Mouse (Mus musculus) MEL (cell line): Measurements from ENCODE around the gene Camta2. TPM values are rescaled to one million over a fixed set of nuclear protein-coding genes. Genes with fewer than 3 reads are reported as not detected.
A peak's percentile ranks its signal among the peaks of the same experiment; 100 is the strongest.

Source experiments
- DNase-seq: peaks from one replicate; pipeline ENCODE4 v3.0.0; 2011; ENCODE audit warnings: low read depth, low spot score
- H3K27ac ChIP-seq: 2 replicates; pipeline ENCODE4 v1.5.1; 2012; ENCODE audit warnings: low read depth, mild to moderate bottlenecking, control low read depth, low read length, moderate library complexity; ENCODE audit not compliant: control insufficient read depth
- H3K27me3 ChIP-seq, 2 experiments: fragments of 150-350 bp in 1 of 2; sonication (generic) in 1 of 2; 2 replicates each; pipeline ENCODE4 v1.6.1; 2012; ENCODE audit warnings: low read length in 2 of 2, mild to moderate bottlenecking in 2 of 2, improper control_type of control experiment in 1 of 2, moderate library complexity in 1 of 2; ENCODE audit not compliant: insufficient read depth in 2 of 2, control insufficient read depth in 1 of 2
- H3K36me3 ChIP-seq, 2 experiments: 2 replicates each; pipeline ENCODE4 v1.6.1; 2012 to 2014; ENCODE audit warnings: low read length in 2 of 2, improper control_type of control experiment in 1 of 2, inconsistent platforms in 1 of 2, mild to moderate bottlenecking in 1 of 2; ENCODE audit not compliant: insufficient read depth in 2 of 2, control insufficient read depth in 1 of 2
- H3K4me1 ChIP-seq, 2 experiments: fragments of 150-350 bp in 1 of 2; sonication (generic) in 1 of 2; 2 replicates each; pipeline ENCODE4 v1.6.1; 2012; ENCODE audit warnings: low read length in 2 of 2, improper control_type of control experiment in 1 of 2, mild to moderate bottlenecking in 1 of 2; ENCODE audit not compliant: insufficient read depth in 2 of 2, control insufficient read depth in 1 of 2
- H3K4me3 ChIP-seq, 2 experiments: fragments of 150-350 bp in 1 of 2; sonication (generic) in 1 of 2; 2 replicates each; pipeline ENCODE4 v1.5.1; 2012; ENCODE audit warnings: low read depth in 2 of 2, low read length in 2 of 2, mild to moderate bottlenecking in 2 of 2, moderate library complexity in 2 of 2, control low read depth in 1 of 2, improper control_type of control experiment in 1 of 2; ENCODE audit not compliant: control insufficient read depth in 1 of 2, insufficient read depth in 1 of 2
- H3K79me2 ChIP-seq: 2 replicates; pipeline ENCODE4 v1.6.1; 2012; ENCODE audit warnings: mild to moderate bottlenecking, low read length, moderate library complexity; ENCODE audit not compliant: control insufficient read depth, poor library complexity, insufficient read depth
- H3K9ac ChIP-seq: 2 replicates; pipeline ENCODE4 v1.6.1; 2012; ENCODE audit warnings: low read depth, mild to moderate bottlenecking, control low read depth, low read length, moderate library complexity; ENCODE audit not compliant: control insufficient read depth, poor library complexity, severe bottlenecking
- H3K9me3 ChIP-seq: fragments of 150-350 bp; sonication (generic); replicated peaks from 2 replicates; pipeline ENCODE4 v1.6.1; 2012; ENCODE audit warnings: mild to moderate bottlenecking, low read length, improper control_type of control experiment, moderate library complexity; ENCODE audit not compliant: insufficient read depth
- CHD1 ChIP-seq: IDR thresholded peaks from 2 replicates; pipeline ENCODE4 v1.6.1; 2012; ENCODE audit warnings: low read depth, mild to moderate bottlenecking, inconsistent platforms, low read length, improper control_type of control experiment
- CTCF ChIP-seq, 3 experiments: IDR thresholded peaks in 2 of 3; conservative IDR thresholded peaks in 1 of 3; 2 replicates each; pipeline ENCODE4 v1.5.1; 2011 to 2012; ENCODE audit warnings: low read length in 3 of 3, low read depth in 2 of 3, mild to moderate bottlenecking in 2 of 3, improper control_type of control experiment in 1 of 3, inconsistent platforms in 1 of 3, mixed read lengths in 1 of 3, moderate library complexity in 1 of 3; ENCODE audit not compliant: control insufficient read depth in 1 of 3, insufficient read depth in 1 of 3, poor library complexity in 1 of 3, severe bottlenecking in 1 of 3
- E2F4 ChIP-seq: IDR thresholded peaks from 2 replicates; pipeline ENCODE4 v1.6.1; 2011; ENCODE audit warnings: low read depth, low read length, improper control_type of control experiment, borderline replicate concordance
- JUND ChIP-seq: IDR thresholded peaks from 2 replicates; pipeline ENCODE4 v1.6.1; 2011; ENCODE audit warnings: low read depth, mild to moderate bottlenecking, improper control_type of control experiment, low read length
- KAT2A ChIP-seq: conservative IDR thresholded peaks from 2 replicates; pipeline ENCODE4 v1.6.1; 2012; ENCODE audit warnings: low read depth, low read length, improper control_type of control experiment, inconsistent platforms
- MAX ChIP-seq: IDR thresholded peaks from 2 replicates; pipeline ENCODE4 v1.6.1; 2011; ENCODE audit warnings: low read length, improper control_type of control experiment
- MXI1 ChIP-seq: IDR thresholded peaks from 2 replicates; pipeline ENCODE4 v1.6.1; 2011; ENCODE audit warnings: mild to moderate bottlenecking, low read depth, low read length, improper control_type of control experiment
- MYB ChIP-seq: IDR thresholded peaks from 2 replicates; pipeline ENCODE4 v1.6.1; 2011; ENCODE audit warnings: mild to moderate bottlenecking, low read depth, low read length, improper control_type of control experiment
- MYC ChIP-seq: IDR thresholded peaks from 2 replicates; pipeline ENCODE4 v1.6.1; 2011; ENCODE audit warnings: low read depth, mild to moderate bottlenecking, low read length, improper control_type of control experiment, moderate library complexity
- NELFE ChIP-seq: IDR thresholded peaks from 2 replicates; pipeline ENCODE4 v1.6.1; 2011; ENCODE audit warnings: low read depth, low read length, improper control_type of control experiment
- POLR2A ChIP-seq, 2 experiments: IDR thresholded peaks; 2 replicates each; pipeline ENCODE4 v1.6.1; 2011 to 2012; ENCODE audit warnings: low read length in 2 of 2, mild to moderate bottlenecking in 2 of 2, control low read depth in 1 of 2, improper control_type of control experiment in 1 of 2, low read depth in 1 of 2, moderate library complexity in 1 of 2; ENCODE audit not compliant: control insufficient read depth in 1 of 2, insufficient read depth in 1 of 2, poor library complexity in 1 of 2
- POLR2AphosphoS2 ChIP-seq: IDR thresholded peaks from 2 replicates; pipeline ENCODE4 v1.6.1; 2011; ENCODE audit warnings: low read length, improper control_type of control experiment
- POLR2AphosphoS5 ChIP-seq: IDR thresholded peaks from 2 replicates; pipeline ENCODE4 v1.6.1; 2012; ENCODE audit warnings: low read depth, borderline replicate concordance, mild to moderate bottlenecking, inconsistent platforms, low read length, moderate library complexity, mixed read lengths
- RAD21 ChIP-seq: IDR thresholded peaks from 2 replicates; pipeline ENCODE4 v1.6.1; 2011; ENCODE audit warnings: mild to moderate bottlenecking, low read depth, low read length, improper control_type of control experiment
- SIN3A ChIP-seq: IDR thresholded peaks from 2 replicates; pipeline ENCODE4 v1.6.1; 2012; ENCODE audit warnings: low read length, improper control_type of control experiment, inconsistent platforms
- SMC3 ChIP-seq: IDR thresholded peaks from 2 replicates; pipeline ENCODE4 v1.6.1; 2011; ENCODE audit warnings: low read depth, low read length, improper control_type of control experiment
- TBP ChIP-seq: IDR thresholded peaks from 2 replicates; pipeline ENCODE4 v1.8.0; 2011; ENCODE audit warnings: low read depth, low read length, improper control_type of control experiment
- UBTF ChIP-seq: IDR thresholded peaks from 2 replicates; pipeline ENCODE4 v1.6.1; 2012; ENCODE audit warnings: low read depth, mild to moderate bottlenecking, inconsistent platforms, low read length, improper control_type of control experiment, moderate library complexity, borderline replicate concordance; ENCODE audit not compliant: insufficient read depth
- ZC3H11A ChIP-seq: IDR thresholded peaks from 2 replicates; pipeline ENCODE4 v1.6.1; 2012; ENCODE audit warnings: low read depth, mild to moderate bottlenecking, inconsistent platforms, low read length, improper control_type of control experiment
- ZNF384 ChIP-seq: IDR thresholded peaks from 2 replicates; pipeline ENCODE4 v1.6.1; 2012; ENCODE audit warnings: low read depth, mild to moderate bottlenecking, inconsistent platforms, low read length, improper control_type of control experiment
- polyA plus RNA-seq, 2 experiments: library from polyadenylated mRNA; stranded (reverse) in 1 of 2; unstranded in 1 of 2; fragments of >175 nt in 1 of 2; fragments of >200 nt in 1 of 2; gene quantifications; 2 replicates each; pipeline versions ENCODE4 v1.2.1 to v1.2.4; 2012; ENCODE audit warnings: low replicate concordance in 2 of 2, low read depth in 1 of 2; ENCODE audit not compliant: insufficient read length in 2 of 2, insufficient read depth in 1 of 2, missing spikeins in 1 of 2
- total RNA-seq: library from RNA; depleted of rRNA; stranded (reverse); fragments of 300-350 nt; gene quantifications from 2 replicates; pipeline ENCODE4 v1.2.3, GENCODE M21; 2012

Camta2 gene
- total and polyA plus RNA-seq, 3 experiments: 1.9 to 15.0 TPM; not detected in 1

DNA sequence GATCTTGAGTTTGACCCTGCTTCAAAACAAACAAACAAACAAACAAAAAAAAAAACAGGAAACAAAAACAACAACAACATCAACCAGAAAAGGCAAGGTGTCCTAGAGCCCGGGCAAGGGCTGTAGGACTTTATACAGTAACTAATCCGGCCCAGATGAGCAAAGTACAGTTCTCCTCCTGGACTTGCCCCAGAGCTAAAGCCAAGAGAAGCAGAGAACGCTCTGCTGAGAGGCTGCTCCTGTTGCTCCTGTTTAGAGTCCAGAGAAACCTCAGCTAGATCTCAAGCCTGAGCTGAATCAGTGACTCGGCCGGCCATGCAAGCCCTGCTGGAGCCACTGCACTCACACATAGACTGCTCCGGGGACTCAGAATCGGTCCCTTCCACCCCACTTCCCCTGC is 57.8 kb downstream of the Camta2 start:
- Histone ChIP-seq H3K79me2 (no peaks in the 10 kb centered on the region), H3K36me3 (peaks cover 0 to 2% of the 10 kb centered on the region in 2 experiments; a peak in 1 of 4 replicates), H3K27me3 (no peaks in the 10 kb centered on the region), H3K9ac (peak overlapping the region; percentile 63), H3K4me3 (peak overlapping the region; percentile 34 to 39; a peak in 3 of 4 replicates), H3K9me3 (no peaks in the 10 kb centered on the region), H3K27ac (no peak overlapping the region), H3K4me1 (peaks cover 0 to 8% of the 10 kb centered on the region in 2 experiments; a peak in 2 of 4 replicates)
- TF ChIP-seq NELFE (no peak), SMC3 (0 out of 2 replicates have a peak, but pooled peaks have one; percentile 19)
- DNase-seq: peak; percentile 67

DNA sequence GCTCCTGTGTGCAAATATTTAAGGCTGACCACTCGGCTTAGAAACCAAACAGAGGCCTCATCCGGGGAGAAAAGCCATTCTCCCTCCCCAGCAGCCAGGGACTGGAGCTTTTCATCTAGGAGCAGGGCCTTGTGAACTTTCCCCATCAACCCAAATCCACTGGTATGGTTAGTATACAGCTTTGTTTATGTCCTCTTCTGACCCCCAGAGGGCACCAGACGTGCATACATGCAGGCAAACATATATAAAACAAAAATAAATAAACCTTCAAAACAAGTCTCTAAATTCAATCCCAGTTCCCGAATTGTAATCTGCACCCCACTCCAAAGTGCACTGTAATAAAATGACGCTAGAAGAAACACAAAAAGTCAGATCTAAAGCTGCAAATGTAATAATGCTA is 58.3 kb downstream of the Camta2 start:
- no peak overlapping the region for H3K9ac ChIP-seq
- H3K27ac ChIP-seq: no peak overlapping the region
- H3K27me3 ChIP-seq: no peaks in the 10 kb centered on the region
- H3K4me1 ChIP-seq: peaks cover 0 to 8% of the 10 kb centered on the region in 2 experiments; a peak in 2 of 4 replicates
- DNase-seq: peak; percentile 87
- H3K36me3 ChIP-seq: peaks cover 0 to 2% of the 10 kb centered on the region in 2 experiments; a peak in 1 of 4 replicates
- H3K9me3 ChIP-seq: no peaks in the 10 kb centered on the region
- H3K4me3 ChIP-seq: peak overlapping the region in 1 of 2 experiments; percentile 34; a peak in 1 of 4 replicates
- H3K79me2 ChIP-seq: no peaks in the 10 kb centered on the region
- 0 out of 2 replicates have a peak, but pooled peaks have one; percentile 45 for TF ChIP-seq ZNF384
- TF ChIP-seq POLR2A (IDR thresholded peaks at IDR 0.05; ENCODE audit: control insufficient read depth in 1 of 2, insufficient read depth in 1 of 2, low read depth in 1 of 2, low read length in 2 of 2, poor library complexity in 1 of 2): no peak
- peak; percentile 98 for TF ChIP-seq ZC3H11A
- TF ChIP-seq SMC3: peak; percentile 99
- TF ChIP-seq POLR2AphosphoS2: no peak
- TF ChIP-seq MYC: 0 out of 2 replicates have a peak, but pooled peaks have one; percentile 43
- TF ChIP-seq TBP: no peak
- peak; percentile 64 for TF ChIP-seq SIN3A
- peak; percentile 94 for TF ChIP-seq RAD21
- TF ChIP-seq POLR2AphosphoS5: no peak
- TF ChIP-seq MAX: no peak
- TF ChIP-seq CHD1: no peak
- peak; percentile 48 to 94 (median 51) for TF ChIP-seq CTCF (IDR thresholded peaks at IDR 0.05 in 2 of 3, conservative IDR thresholded peaks at IDR 0.05 in 1 of 3; ENCODE audit: control insufficient read depth in 1 of 3, insufficient read depth in 1 of 3, low read depth in 2 of 3, low read length in 3 of 3, poor library complexity in 1 of 3, severe bottlenecking in 1 of 3)

DNA sequence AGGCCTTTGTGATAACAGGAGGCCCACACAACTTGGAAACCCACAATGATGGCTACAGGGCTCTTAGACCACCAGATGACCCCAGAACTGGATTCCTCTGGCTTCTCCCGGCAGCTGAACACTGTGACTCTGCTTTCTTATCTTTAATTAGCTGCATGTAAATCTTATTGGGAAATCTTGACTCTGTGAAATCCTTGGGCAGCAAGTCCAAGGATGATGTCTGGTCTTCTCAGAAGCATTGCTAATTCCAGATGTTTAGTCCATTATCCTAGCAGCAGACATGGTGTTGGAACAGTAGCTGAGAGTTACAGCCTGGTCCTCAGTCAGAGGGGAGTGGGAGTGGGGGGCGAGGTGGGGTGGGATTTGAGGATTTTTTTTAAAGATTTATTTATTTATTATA is 59.5 kb downstream of the Camta2 start:
- no peaks in the 10 kb centered on the region for H3K9me3 ChIP-seq
- H3K4me3 ChIP-seq: no peak overlapping the region
- TF ChIP-seq TBP (no peak), MYB (no peak), KAT2A (no peak), NELFE (no peak), JUND (no peak), UBTF (no peak), SMC3 (no peak), E2F4 (no peak), MXI1 (no peak), ZC3H11A (no peak)
- H3K9ac ChIP-seq: no peak overlapping the region
- peaks cover 0 to 8% of the 10 kb centered on the region in 2 experiments; a peak in 2 of 4 replicates for H3K4me1 ChIP-seq
- peaks cover 0 to 2% of the 10 kb centered on the region in 2 experiments; a peak in 1 of 4 replicates for H3K36me3 ChIP-seq
- no peaks in the 10 kb centered on the region for H3K27me3 ChIP-seq
- no peak overlapping the region for H3K27ac ChIP-seq
- no peak for DNase-seq
- no peaks in the 10 kb centered on the region for H3K79me2 ChIP-seq
